Mouse (Mus musculus): ENCODE measurements at regions not wholly inside any gene's neighbourhood (a gene's known extent, or its start where the extent isn't known, plus 50 kb on each side); places are given as distances from the start of the nearest gene placed in this dataset.

GRCm38 (mm10) chr13:83035962-83036361, 467.9 kb upstream of the Mef2c start:
- no peak for DNase-seq

GRCm38 (mm10) chr13:83041506-83041905, 462.3 kb upstream of the Mef2c start:
- no peak for DNase-seq

GRCm38 (mm10) chr13:83045516-83045915, 458.3 kb upstream of the Mef2c start:
- no peak for DNase-seq

GRCm38 (mm10) chr13:83045970-83046369, 457.9 kb upstream of the Mef2c start:
- no peak for DNase-seq

- DNase-seq = peak; percentile 41
Observed at GRCm38 (mm10) chr13:83046571-83047123, 457.2 kb upstream of the Mef2c start.

- DNase-seq = no peak
Observed at GRCm38 (mm10) chr13:83055865-83056264, 448.0 kb upstream of the Mef2c start.

GRCm38 (mm10) chr13:83056415-83056814, 447.4 kb upstream of the Mef2c start:
- no peak for DNase-seq

GRCm38 (mm10) chr13:83064727-83065126, 439.1 kb upstream of the Mef2c start:
- no peak for DNase-seq

- no peak for DNase-seq
Observed at GRCm38 (mm10) chr13:83065201-83065600, 438.6 kb upstream of the Mef2c start.

- no peak for DNase-seq
Observed at GRCm38 (mm10) chr13:83066115-83066753, 437.6 kb upstream of the Mef2c start.

GRCm38 (mm10) chr13:83067496-83067895, 436.3 kb upstream of the Mef2c start:
- no peak for DNase-seq

- DNase-seq = no peak
Observed at GRCm38 (mm10) chr13:83068588-83068987, 435.2 kb upstream of the Mef2c start.

GRCm38 (mm10) chr13:83069293-83069692, 434.5 kb upstream of the Mef2c start:
- no peak for DNase-seq

- no peak for DNase-seq
Observed at GRCm38 (mm10) chr13:83072073-83072472, 431.8 kb upstream of the Mef2c start.

GRCm38 (mm10) chr13:83074219-83074965, 429.4 kb upstream of the Mef2c start:
- no peak for DNase-seq

- peak; percentile 13 for DNase-seq
Observed at GRCm38 (mm10) chr13:83075320-83075877, 428.4 kb upstream of the Mef2c start.

GRCm38 (mm10) chr13:83076611-83077010, 427.2 kb upstream of the Mef2c start:
- no peak for DNase-seq

- no peak for DNase-seq
Observed at GRCm38 (mm10) chr13:83077085-83077484, 426.7 kb upstream of the Mef2c start.

- no peak for DNase-seq
Observed at GRCm38 (mm10) chr13:83079291-83079690, 424.5 kb upstream of the Mef2c start.

- no peak for DNase-seq
Observed at GRCm38 (mm10) chr13:83084948-83085347, 418.9 kb upstream of the Mef2c start.

GRCm38 (mm10) chr13:83099908-83100307, 403.9 kb upstream of the Mef2c start:
- DNase-seq = no peak

GRCm38 (mm10) chr13:83110610-83111009, 393.2 kb upstream of the Mef2c start:
- DNase-seq = no peak

GRCm38 (mm10) chr13:83111503-83111902, 392.3 kb upstream of the Mef2c start:
- peak; percentile 57 for DNase-seq

GRCm38 (mm10) chr13:83112323-83112722, 391.5 kb upstream of the Mef2c start:
- no peak for DNase-seq
